Mouse (Mus musculus) frontal cortex, adult 2 months (tissue): ENCODE data around the gene Hmcn1. TPM values are rescaled to one million over a fixed set of nuclear protein-coding genes. Genes with fewer than 3 reads are reported as not detected.

Experiments used
- DNase-seq, 2 experiments: peaks; one replicate each; pipeline ENCODE4 v3.0.0; 2022; ENCODE audit warnings: low spot score in 1 of 2; ENCODE audit errors: extremely low spot score in 1 of 2
- polyA plus RNA-seq: library from polyadenylated mRNA; depleted of rRNA; stranded (reverse); fragments of >200 nt; gene quantifications from 2 replicates; pipeline ENCODE4 v1.2.3, GENCODE M21; 2012; rRNA removed

Hmcn1 gene
- 4.9 and 6.7 TPM in 2 replicates for polyA plus RNA-seq

GRCm38 (mm10) chr1:150993162-150994064 is at the start of gene Hmcn1:
TSS of gene Hmcn1 (minus strand) at chr1:150993435.
- no peak for DNase-seq

DNA sequence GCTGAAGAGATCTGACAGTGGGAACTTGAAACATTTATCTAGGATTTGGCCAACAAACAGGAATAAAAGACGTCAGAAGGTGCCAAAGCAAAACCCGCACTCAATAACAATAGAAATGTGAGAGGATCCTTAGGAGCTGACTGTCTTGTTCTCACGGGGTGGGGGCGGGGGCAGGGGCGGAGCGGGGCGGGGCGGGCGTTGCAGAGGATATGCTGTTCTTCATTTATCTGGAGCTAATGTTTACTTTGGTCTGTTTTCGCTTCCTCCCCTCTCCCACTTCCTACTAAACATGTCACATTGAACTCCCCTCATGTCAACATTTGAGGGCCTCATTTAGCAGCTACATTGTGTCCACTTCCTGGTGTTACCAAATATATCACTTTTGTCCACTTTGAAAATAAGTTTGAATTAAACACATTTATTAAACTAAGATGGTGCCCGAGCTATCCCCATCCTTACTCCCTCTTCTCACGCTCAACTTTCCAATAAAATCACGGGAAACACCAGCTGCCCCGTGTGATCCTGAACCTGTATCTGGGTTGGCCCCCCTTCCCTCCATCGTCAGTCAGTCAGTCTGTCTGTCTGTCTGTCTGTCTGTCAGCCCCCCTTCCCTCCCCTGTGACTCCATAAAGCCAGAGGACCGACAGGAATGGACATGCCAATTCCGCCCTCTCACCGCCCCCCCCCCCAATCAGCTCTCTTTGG is 47.9 kb upstream of the Hmcn1 start:
- no peak for DNase-seq

- DNase-seq: no peak
Measured at GRCm38 (mm10) chr1:151040290-151040689, 47.1 kb upstream of the Hmcn1 start.

- no peak for DNase-seq
Measured at GRCm38 (mm10) chr1:151039189-151039588, 46.0 kb upstream of the Hmcn1 start.

DNA sequence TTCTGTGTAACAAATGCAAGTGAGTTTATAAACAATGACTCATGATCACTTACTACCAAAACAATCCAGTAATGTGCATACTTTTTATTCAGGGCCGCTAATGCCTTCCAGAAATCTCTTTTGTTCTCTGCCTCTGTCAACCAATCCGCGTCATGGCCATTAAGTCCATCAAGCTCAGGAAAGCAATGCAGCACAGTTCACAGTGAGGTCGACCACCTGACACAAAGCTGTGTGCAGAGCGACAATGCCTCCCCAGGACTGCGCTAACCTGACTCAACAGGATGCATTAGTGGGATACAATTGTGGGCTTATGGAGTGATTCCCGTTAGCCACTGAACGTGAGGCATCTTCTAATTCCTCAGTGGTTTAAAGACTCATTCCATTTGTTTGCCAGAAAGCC is 45.3 kb upstream of the Hmcn1 start:
- DNase-seq: no peak

GRCm38 (mm10) chr1:151036405-151036985 is 43.3 kb upstream of the Hmcn1 start:
- DNase-seq: no peak

DNA sequence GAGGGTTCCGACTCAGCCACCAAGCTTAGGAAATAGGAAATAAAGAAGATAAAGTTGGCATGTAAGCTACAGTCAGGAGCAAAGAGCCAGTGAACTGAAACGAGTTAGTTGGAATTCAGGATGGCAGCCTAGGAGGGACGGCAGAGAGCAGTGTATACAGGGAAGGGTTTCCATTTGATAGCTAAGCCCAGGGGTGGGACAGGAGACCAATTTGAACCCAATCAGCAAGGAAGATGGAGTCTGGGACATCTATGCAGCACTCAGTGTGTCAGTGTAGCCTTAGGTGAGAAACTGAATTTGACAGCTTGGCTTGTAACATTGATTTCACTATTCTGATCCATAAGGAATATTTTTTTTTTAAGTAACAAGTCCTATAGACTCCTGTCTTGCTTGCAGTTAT is 42.5 kb upstream of the Hmcn1 start:
- no peak for DNase-seq

GRCm38 (mm10) chr1:151034993-151035592 is 41.9 kb upstream of the Hmcn1 start:
- DNase-seq: peak in 1 of 2 experiments; percentile 84

DNA sequence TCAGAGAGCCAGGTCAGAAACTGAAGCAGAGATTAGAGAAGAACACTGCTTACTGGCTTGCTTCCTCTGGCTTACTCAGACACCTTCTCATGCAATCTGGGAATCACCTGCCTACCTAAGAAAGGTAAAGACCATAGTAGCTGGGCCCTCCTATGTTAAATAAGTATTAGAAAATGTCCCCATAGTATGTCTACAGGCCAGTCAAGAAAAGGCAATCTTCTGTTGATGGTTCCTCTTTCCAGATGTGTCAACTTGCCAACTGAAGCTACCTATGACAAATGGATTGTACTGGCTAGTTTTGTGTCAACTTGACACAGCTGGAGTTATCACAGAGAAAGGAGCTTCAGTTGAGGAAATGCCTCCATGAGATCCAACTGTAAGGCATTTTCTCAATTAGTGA is 40.1 kb upstream of the Hmcn1 start:
- no peak for DNase-seq

DNA sequence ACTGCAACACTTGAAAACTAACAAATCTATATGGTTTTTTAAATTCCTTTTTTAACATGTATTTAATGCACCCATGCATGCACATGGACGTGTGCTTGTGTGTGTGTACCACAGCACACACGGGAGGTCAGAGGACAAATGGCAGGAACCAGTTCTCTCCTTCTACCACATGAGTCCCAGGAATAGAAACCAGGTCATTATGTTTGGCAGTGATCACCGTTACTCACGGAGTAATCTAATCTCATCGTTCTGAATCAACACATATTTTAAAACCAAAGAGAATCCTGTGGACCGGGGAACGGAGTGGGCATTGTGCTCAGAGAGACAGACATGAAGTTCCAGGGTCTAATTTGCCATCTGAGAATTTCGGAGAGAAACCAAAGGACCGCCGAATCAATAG is 38.3 kb upstream of the Hmcn1 start:
- no peak for DNase-seq

DNA sequence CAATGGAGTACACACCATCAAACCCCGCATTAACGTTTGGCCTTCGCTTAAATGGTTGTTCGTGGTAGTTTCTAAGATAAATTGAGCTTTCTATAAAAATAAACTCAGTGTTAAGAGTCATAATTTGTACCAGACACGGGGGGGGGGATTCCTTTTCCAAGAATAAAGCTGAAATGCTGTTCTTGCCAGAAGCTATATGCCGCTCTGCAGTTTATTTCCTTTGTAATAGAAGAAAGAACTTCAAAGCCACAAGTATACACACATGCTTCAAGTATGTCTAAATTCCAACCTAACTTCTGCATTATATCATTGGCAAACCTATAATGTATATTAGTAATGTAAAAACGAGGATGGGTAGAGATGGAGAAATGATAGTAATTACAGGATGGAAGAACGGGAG is 37.9 kb upstream of the Hmcn1 start:
- DNase-seq: no peak

- no peak for DNase-seq
Measured at GRCm38 (mm10) chr1:151025049-151025773, 32.0 kb upstream of the Hmcn1 start.

- no peak for DNase-seq
Measured at GRCm38 (mm10) chr1:151019273-151019890, 26.1 kb upstream of the Hmcn1 start.

GRCm38 (mm10) chr1:151011056-151011455 is 17.8 kb upstream of the Hmcn1 start:
- DNase-seq: peak in 1 of 2 experiments; percentile 80

DNA sequence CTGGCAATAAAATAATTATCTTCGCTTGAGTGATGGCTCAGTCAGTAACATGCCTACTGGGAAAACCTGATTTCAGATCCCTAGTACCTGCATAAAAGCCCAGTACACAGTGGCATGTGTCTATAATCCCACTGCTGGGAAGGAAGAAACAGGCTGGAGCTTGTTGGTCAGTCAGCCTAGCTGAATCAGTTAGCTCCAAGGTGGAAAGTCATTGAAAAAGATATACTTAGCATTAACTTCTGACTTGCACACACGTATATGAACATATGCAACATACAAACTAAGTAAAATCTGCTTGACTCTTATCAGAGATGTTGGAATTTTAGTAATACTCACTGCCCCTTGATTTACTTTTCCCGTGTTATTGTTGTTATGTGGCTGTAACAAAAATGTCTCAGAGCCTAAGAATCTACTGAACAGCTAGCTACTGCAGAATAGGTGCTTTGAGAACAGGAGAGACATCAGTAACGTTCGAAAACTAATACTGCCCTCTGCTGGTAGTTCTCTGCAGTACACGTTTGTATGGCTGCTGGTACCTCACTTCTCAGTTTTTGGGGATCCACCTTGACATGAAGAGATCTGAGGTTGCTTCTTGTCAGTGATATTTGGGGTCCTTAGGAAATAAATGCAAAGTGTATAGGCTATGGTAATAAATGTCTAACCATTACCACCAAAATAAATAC is 16.0 kb upstream of the Hmcn1 start:
- DNase-seq: peak; percentile 47 to 92

- DNase-seq: no peak
Measured at GRCm38 (mm10) chr1:151007747-151008146, 14.5 kb upstream of the Hmcn1 start.

- DNase-seq: no peak
Measured at GRCm38 (mm10) chr1:151004007-151004406, 10.8 kb upstream of the Hmcn1 start.

GRCm38 (mm10) chr1:151001868-151002428 is 8.7 kb upstream of the Hmcn1 start:
- no peak for DNase-seq

DNA sequence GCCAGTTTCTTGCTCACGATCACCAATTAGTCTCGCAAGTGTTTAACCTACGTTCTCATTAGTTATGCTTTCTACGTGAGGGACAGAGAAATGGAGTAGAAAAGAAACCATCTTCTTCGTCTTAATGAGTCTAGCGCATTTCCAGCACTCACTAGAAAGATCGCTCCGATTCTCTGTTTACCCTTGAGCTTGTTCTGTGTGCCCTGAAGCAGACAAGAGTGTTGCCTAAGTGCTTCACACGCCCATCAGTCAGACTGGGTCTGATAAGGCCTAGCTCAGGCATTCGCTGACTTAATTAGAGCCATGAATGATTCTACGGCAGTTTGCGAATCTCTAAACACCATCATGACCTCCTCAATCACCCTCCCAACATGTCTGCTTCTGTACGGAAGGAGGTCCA is 7.5 kb upstream of the Hmcn1 start:
- DNase-seq: no peak
